Mouse (Mus musculus): ENCODE measurements around the gene Bhlhe23.

Bhlhe23 gene

GRCm38 (mm10) chr2:180775223-180775622, 1.5 kb downstream of the Bhlhe23 start:
- no peak for DNase-seq (ENCODE audit: low read depth)

GRCm38 (mm10) chr2:180765713-180766112, 11.0 kb downstream of the Bhlhe23 start:
- DNase-seq (ENCODE audit: low read depth) = no peak

GRCm38 (mm10) chr2:180764986-180765385, 11.7 kb downstream of the Bhlhe23 start:
- DNase-seq (ENCODE audit: low read depth) = no peak

- no peak for DNase-seq (ENCODE audit: low read depth)
Observed at GRCm38 (mm10) chr2:180758513-180759263, 18.0 kb downstream of the Bhlhe23 start.

GRCm38 (mm10) chr2:180756786-180757185, 19.9 kb downstream of the Bhlhe23 start:
- no peak for DNase-seq (ENCODE audit: low read depth)

GRCm38 (mm10) chr2:180755896-180756295, 20.8 kb downstream of the Bhlhe23 start:
- no peak for DNase-seq (ENCODE audit: low read depth)

GRCm38 (mm10) chr2:180754976-180755688, 21.6 kb downstream of the Bhlhe23 start:
- DNase-seq (ENCODE audit: low read depth) = no peak

- no peak for DNase-seq (ENCODE audit: low read depth)
Observed at GRCm38 (mm10) chr2:180748904-180749303, 27.8 kb downstream of the Bhlhe23 start.

- DNase-seq (ENCODE audit: low read depth) = no peak
Observed at GRCm38 (mm10) chr2:180746569-180747192, 30.0 kb downstream of the Bhlhe23 start.

GRCm38 (mm10) chr2:180745248-180745927, 31.3 kb downstream of the Bhlhe23 start:
- DNase-seq (ENCODE audit: low read depth) = peak; percentile 96

- DNase-seq (ENCODE audit: low read depth) = no peak
Observed at GRCm38 (mm10) chr2:180743321-180743720, 33.4 kb downstream of the Bhlhe23 start.

- no peak for DNase-seq (ENCODE audit: low read depth)
Observed at GRCm38 (mm10) chr2:180742820-180743219, 33.9 kb downstream of the Bhlhe23 start.

GRCm38 (mm10) chr2:180741421-180741820, 35.3 kb downstream of the Bhlhe23 start:
- no peak for DNase-seq (ENCODE audit: low read depth)

- peak; percentile 33 for DNase-seq (ENCODE audit: low read depth)
Observed at GRCm38 (mm10) chr2:180740349-180740748, 36.4 kb downstream of the Bhlhe23 start.

- DNase-seq (ENCODE audit: low read depth) = no peak
Observed at GRCm38 (mm10) chr2:180737984-180738383, 38.7 kb downstream of the Bhlhe23 start.

- DNase-seq (ENCODE audit: low read depth) = no peak
Observed at GRCm38 (mm10) chr2:180735232-180735631, 41.5 kb downstream of the Bhlhe23 start.

GRCm38 (mm10) chr2:180731984-180732383, 44.7 kb downstream of the Bhlhe23 start:
- peak; percentile 43 for DNase-seq (ENCODE audit: low read depth)

GRCm38 (mm10) chr2:180731036-180731435, 45.7 kb downstream of the Bhlhe23 start:
- peak; percentile 85 for DNase-seq (ENCODE audit: low read depth)

- DNase-seq (ENCODE audit: low read depth) = no peak
Observed at GRCm38 (mm10) chr2:180727613-180728021, 49.1 kb downstream of the Bhlhe23 start.

GRCm38 (mm10) chr2:180726658-180727442, 49.9 kb downstream of the Bhlhe23 start:
- DNase-seq (ENCODE audit: low read depth) = peak; percentile 80

GRCm38 (mm10) chr2:180725856-180726629, 50.7 kb downstream of the Bhlhe23 start:
- no peak for DNase-seq (ENCODE audit: low read depth)
